Mouse (Mus musculus) bone marrow, adult 2 months (tissue): ENCODE results near the gene Pard3b. TPM values are rescaled to one million over a fixed set of nuclear protein-coding genes. Genes with fewer than 3 reads are reported as not detected.

Source experiments
- H3K27ac ChIP-seq: fragments of 200-500 bp; 2 replicates; pipeline ENCODE4 v1.5.1; 2012; ENCODE audit warnings: low read depth, mild to moderate bottlenecking, control low read depth, inconsistent platforms, low read length; ENCODE audit not compliant: control insufficient read depth, poor library complexity, insufficient read depth
- H3K4me1 ChIP-seq: fragments of 200-500 bp; 2 replicates; pipeline ENCODE4 v1.6.1; 2011; ENCODE audit warnings: low read length; ENCODE audit not compliant: control insufficient read depth, insufficient read depth
- H3K4me3 ChIP-seq: fragments of 200-500 bp; replicated peaks from 2 replicates; pipeline ENCODE3; 2011; ENCODE audit warnings: mild to moderate bottlenecking, low read depth, low read length, control low read depth; ENCODE audit not compliant: control insufficient read depth
- CTCF ChIP-seq: fragments of 200-500 bp; IDR thresholded peaks from 2 replicates; pipeline ENCODE4 v1.5.1; 2011; ENCODE audit warnings: low read length, control low read depth; ENCODE audit not compliant: control insufficient read depth, insufficient read depth
- POLR2A ChIP-seq: fragments of 200-500 bp; IDR thresholded peaks from 2 replicates; pipeline ENCODE4 v1.6.1; 2011; ENCODE audit warnings: low read depth, mild to moderate bottlenecking, control low read depth, low read length, borderline replicate concordance; ENCODE audit not compliant: control insufficient read depth
- WGBS: fragments of 180-500 bp; shearing (Covaris S2); methylation state at CpG from one replicate; pipeline ENCODE4 v1.1.7; 2018; 5-methylcytosine and 5-hydroxymethylcytosine counted together
- polyA plus RNA-seq: library from polyadenylated mRNA; stranded (reverse); fragments of >200 nt; gene quantifications from 2 replicates; pipeline ENCODE4 v1.2.4, GENCODE M21; 2011; ENCODE audit warnings: low replicate concordance; ENCODE audit not compliant: missing spikeins, insufficient read depth, insufficient read length

Gene Pard3b
- polyA plus RNA-seq, 1 experiment: 9.7 TPM

GRCm38 (mm10) chr1:62644631-62645278 lies 1006.1 kb downstream of the Pard3b start:
- H3K4me3 ChIP-seq: no peak overlapping the region
- 81% methylated on average over 8 of the region's 8 CpGs for WGBS
- H3K4me1 ChIP-seq: no peaks in the 10 kb centered on the region
- TF ChIP-seq POLR2A: no peak
- no peak for TF ChIP-seq CTCF
- no peak overlapping the region for H3K27ac ChIP-seq

DNA sequence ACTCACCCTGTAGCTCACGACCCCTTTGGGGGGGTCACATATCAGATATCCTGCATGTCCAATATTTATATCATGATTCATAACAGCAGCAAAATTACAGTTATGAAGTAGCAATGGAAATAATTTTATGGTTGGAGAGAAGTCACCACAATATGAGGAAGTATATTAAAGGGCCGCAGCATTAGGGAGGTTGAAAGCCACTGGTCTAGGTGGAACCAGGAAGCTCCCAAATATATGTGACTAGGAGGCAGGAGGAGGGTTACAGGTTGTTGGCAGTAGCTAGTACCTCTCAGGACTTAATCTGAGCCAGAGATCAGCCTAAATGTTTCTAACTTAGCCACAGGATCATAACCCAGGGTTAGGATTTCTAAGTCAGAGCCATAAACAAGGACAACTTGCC lies 1008.2 kb downstream of the Pard3b start:
- no peaks in the 10 kb centered on the region for H3K4me1 ChIP-seq

DNA sequence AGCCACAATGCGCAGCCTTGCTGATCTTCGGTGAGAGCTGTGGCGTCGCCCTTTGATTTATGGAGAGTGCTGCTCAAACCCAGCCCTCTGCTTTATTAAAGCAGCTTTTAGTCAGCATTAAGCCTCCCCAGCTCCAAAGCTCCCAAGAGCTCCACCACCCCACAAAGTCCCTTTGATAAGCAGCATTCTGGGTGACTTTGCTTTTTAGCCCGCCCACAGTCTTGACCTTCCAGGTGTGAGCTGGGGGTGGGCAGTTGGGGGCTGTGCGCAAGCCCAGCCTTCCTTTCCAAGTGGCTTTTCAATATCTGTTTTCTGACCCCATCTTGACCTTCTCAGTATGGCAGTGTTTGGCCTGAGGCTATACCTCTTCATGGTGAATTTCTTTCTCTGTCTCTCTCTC lies 1009.5 kb downstream of the Pard3b start:
- TF ChIP-seq POLR2A (no peak), CTCF (no peak)

More for the DNA sequence above, 1008.2 kb downstream of the Pard3b start:
- H3K4me3 ChIP-seq: no peak overlapping the region
- no peak for TF ChIP-seq CTCF
- TF ChIP-seq POLR2A: no peak
- 30% methylated on average over 2 of the region's 2 CpGs for WGBS
- no peak overlapping the region for H3K27ac ChIP-seq

DNA sequence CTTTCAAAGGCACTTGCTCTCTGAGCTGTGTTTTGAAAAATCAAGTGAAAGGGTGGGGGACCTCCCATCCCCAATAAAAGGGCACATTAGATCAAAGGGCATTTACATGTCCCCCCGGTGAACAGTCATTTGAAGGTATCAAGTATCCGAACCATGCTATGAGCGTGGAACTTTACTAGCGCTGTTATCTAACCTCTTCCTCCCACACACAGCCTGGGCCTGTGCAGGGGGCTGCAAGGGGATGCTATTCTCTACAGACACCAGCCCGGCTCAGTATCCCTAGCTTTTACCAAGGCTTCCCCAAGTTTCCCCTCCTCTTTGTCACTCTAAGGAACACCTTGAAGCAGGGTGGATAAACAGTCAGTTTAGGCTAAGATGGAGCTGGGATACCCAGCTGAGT lies 1010.0 kb downstream of the Pard3b start:
- Histone ChIP-seq H3K4me3 (no peak overlapping the region), H3K27ac (no peak overlapping the region), H3K4me1 (no peaks in the 10 kb centered on the region)
- WGBS: 79% methylated on average over 5 of the region's 5 CpGs
- TF ChIP-seq POLR2A (no peak), CTCF (no peak)

More for the DNA sequence above, 1009.5 kb downstream of the Pard3b start:
- 84% methylated on average over 6 of the region's 6 CpGs for WGBS
- H3K4me3 ChIP-seq: no peak overlapping the region
- H3K27ac ChIP-seq: no peak overlapping the region
- H3K4me1 ChIP-seq: no peaks in the 10 kb centered on the region

DNA sequence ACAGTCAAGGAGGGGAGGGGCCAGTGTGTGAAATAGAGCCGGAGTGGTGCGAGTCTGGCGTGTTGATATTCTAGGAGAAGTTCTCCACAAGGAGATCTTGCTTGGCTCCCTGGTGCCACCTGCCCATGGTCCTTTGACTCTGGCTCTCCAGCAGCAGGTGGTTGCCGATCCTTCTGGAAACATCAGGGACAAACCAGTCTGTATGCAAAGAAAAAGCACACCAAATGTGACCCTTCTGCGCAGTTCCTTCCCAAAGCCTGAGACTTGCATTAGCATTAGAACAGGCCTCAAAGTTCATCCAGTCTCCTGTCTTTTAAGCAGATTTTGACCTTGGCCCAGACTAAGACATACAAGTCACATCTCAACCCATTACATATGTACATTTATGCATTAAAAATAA lies 1011.9 kb downstream of the Pard3b start:
- Histone ChIP-seq H3K27ac (no peak overlapping the region), H3K4me1 (no peaks in the 10 kb centered on the region), H3K4me3 (no peak overlapping the region)
- no peak for TF ChIP-seq CTCF
- no peak for TF ChIP-seq POLR2A
- WGBS: 88% methylated on average over 5 of the region's 5 CpGs

GRCm38 (mm10) chr1:62654436-62654835 lies 1015.8 kb downstream of the Pard3b start:
- Histone ChIP-seq H3K27ac (no peak overlapping the region), H3K4me3 (no peak overlapping the region), H3K4me1 (no peaks in the 10 kb centered on the region)
- TF ChIP-seq CTCF (no peak), POLR2A (no peak)
- 77% methylated on average over 6 of the region's 6 CpGs for WGBS

- Histone ChIP-seq H3K4me3 (no peak overlapping the region), H3K4me1 (no peaks in the 10 kb centered on the region), H3K27ac (peak overlapping the region; percentile 58)
- TF ChIP-seq CTCF (no peak), POLR2A (no peak)
- 42% methylated on average over 8 of the region's 8 CpGs for WGBS
These were observed 1026.5 kb downstream of the Pard3b start for GRCm38 (mm10) chr1:62664960-62665645.

GRCm38 (mm10) chr1:62665771-62666730 lies 1027.4 kb downstream of the Pard3b start:
- no peak overlapping the region for H3K4me3 ChIP-seq
- WGBS: 67% methylated on average over 5 of the region's 5 CpGs
- H3K4me1 ChIP-seq: no peaks in the 10 kb centered on the region
- H3K27ac ChIP-seq: no peak overlapping the region
- TF ChIP-seq POLR2A (no peak), CTCF (no peak)
